Mouse (Mus musculus): Measurements from ENCODE around the gene Ccdc63. TPM values are rescaled to one million over a fixed set of nuclear protein-coding genes. Genes with fewer than 3 reads are reported as not detected.
A peak's percentile ranks its signal among the peaks of the same experiment; 100 is the strongest.
"Not testable (repeated sequence)": the region's sequence is repeated elsewhere in the genome, so short reads cannot be mapped to it uniquely, and the experiment has no call there.

The Ccdc63 gene
- total RNA-seq (2017): 0.20 and 1.0 TPM in 2 replicates

GRCm38 (mm10) chr5:122140723-122141122 is at the start of gene Ccdc63:
TSS of gene Ccdc63 (minus strand) at chr5:122140823.
- no peak for ATAC-seq (replicated peaks in 1 of 2; ENCODE audit: insufficient read depth in 1 of 2, low FRiP score in 2 of 2, low TSS enrichment in 1 of 2, low read depth in 1 of 2, poor library complexity in 2 of 2, severe bottlenecking in 2 of 2)

DNA sequence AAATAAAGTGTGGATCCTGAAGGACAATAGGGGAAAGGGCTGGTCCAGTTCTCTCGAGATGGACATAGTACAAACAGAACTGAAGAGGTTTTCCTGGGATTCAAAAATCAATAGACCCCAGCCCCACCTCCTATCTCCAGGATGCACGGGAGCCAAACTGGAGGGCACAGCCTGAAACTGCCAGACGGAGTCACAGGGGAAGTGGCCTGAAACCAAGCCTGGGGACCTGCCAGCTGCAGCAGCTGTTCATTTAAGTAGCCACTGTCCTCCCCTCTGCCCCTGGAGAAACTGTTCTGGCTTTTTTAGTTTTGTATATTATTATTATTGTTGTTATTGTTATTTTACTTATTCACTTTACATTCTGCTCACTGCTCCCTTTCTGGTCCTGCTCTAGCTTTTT is 48.5 kb upstream of the Ccdc63 start:
- no peak for ATAC-seq (replicated peaks in 1 of 2; ENCODE audit: insufficient read depth in 1 of 2, low FRiP score in 2 of 2, low TSS enrichment in 1 of 2, low read depth in 1 of 2, poor library complexity in 2 of 2, severe bottlenecking in 2 of 2)

DNA sequence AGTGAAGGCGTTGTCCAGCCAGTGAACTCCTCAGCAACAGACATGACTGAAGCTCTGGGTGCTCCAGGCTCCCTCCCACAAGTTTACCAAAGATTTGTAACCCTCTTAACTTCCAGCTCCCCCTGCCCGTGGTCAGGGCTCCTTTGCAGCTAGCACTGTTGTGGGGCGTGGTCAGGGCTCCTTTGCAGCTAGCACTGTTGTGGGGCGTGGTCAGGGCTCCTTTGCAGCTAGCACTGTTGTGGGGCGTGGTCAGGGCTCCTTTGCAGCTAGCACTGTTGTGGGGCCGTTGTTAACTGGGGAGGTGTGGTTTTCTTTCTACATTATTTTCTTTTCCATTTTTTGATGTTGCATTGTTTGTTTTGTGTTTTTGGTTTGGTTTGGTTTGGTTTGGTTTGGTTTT is 44.2 kb upstream of the Ccdc63 start:
- not testable (repeated sequence) for ATAC-seq (replicated peaks in 1 of 2; ENCODE audit: insufficient read depth in 1 of 2, low FRiP score in 2 of 2, low TSS enrichment in 1 of 2, low read depth in 1 of 2, poor library complexity in 2 of 2, severe bottlenecking in 2 of 2)

GRCm38 (mm10) chr5:122184283-122184806 is 43.7 kb upstream of the Ccdc63 start:
- ATAC-seq (replicated peaks in 1 of 2; ENCODE audit: insufficient read depth in 1 of 2, low FRiP score in 2 of 2, low TSS enrichment in 1 of 2, low read depth in 1 of 2, poor library complexity in 2 of 2, severe bottlenecking in 2 of 2): peak; percentile 67 to 68

DNA sequence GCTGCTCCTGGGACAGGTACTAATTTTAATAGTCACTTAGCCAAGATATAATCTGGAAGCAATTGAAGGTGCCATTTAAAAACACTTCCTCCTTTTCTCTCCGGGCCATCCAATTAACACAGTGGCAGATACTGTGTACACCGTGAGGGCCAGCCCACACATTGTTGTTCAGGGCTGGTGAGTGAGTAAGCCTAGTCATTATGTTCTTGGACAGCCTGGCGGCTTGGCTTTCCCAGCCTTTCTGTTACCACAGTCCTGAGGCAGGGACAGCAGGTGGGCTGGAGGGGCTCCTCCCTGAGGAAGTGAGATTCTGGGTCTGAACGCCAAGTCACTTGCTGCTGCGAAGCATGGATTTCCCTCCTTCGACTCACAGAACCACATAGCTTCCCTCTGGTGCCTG is 39.0 kb upstream of the Ccdc63 start:
- ATAC-seq (replicated peaks in 1 of 2; ENCODE audit: insufficient read depth in 1 of 2, low FRiP score in 2 of 2, low TSS enrichment in 1 of 2, low read depth in 1 of 2, poor library complexity in 2 of 2, severe bottlenecking in 2 of 2): peak; percentile 48 to 74

GRCm38 (mm10) chr5:122176398-122176797 is 35.8 kb upstream of the Ccdc63 start:
- peak; percentile 71 to 76 for ATAC-seq (replicated peaks in 1 of 2; ENCODE audit: insufficient read depth in 1 of 2, low FRiP score in 2 of 2, low TSS enrichment in 1 of 2, low read depth in 1 of 2, poor library complexity in 2 of 2, severe bottlenecking in 2 of 2)

- no peak for ATAC-seq (replicated peaks in 1 of 2; ENCODE audit: insufficient read depth in 1 of 2, low FRiP score in 2 of 2, low TSS enrichment in 1 of 2, low read depth in 1 of 2, poor library complexity in 2 of 2, severe bottlenecking in 2 of 2)
Observed at GRCm38 (mm10) chr5:122175961-122176360, 35.3 kb upstream of the Ccdc63 start.

DNA sequence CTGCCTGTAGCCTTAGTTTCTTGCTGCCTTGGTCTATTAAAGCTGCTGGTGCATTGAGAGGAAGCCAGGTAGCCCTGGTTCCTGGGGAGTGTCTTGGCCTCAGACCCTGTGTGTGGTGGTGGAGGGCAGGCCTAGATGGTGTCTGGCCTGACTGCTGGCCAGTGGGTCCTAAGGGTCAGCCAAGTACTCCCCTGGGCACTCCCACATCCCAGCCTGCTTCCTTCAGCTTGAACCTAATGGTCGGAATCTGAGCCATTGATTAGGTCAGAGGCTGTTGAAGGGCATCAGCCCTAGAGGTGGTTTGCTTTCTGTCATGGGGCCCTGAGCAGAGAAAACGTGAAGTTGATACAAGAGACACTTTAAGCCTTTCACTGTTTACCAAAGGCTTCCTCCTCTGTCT is 34.8 kb upstream of the Ccdc63 start:
- no peak for ATAC-seq (replicated peaks in 1 of 2; ENCODE audit: insufficient read depth in 1 of 2, low FRiP score in 2 of 2, low TSS enrichment in 1 of 2, low read depth in 1 of 2, poor library complexity in 2 of 2, severe bottlenecking in 2 of 2)

- no peak for ATAC-seq (replicated peaks in 1 of 2; ENCODE audit: insufficient read depth in 1 of 2, low FRiP score in 2 of 2, low TSS enrichment in 1 of 2, low read depth in 1 of 2, poor library complexity in 2 of 2, severe bottlenecking in 2 of 2)
Observed at GRCm38 (mm10) chr5:122171058-122171457, 30.4 kb upstream of the Ccdc63 start.

DNA sequence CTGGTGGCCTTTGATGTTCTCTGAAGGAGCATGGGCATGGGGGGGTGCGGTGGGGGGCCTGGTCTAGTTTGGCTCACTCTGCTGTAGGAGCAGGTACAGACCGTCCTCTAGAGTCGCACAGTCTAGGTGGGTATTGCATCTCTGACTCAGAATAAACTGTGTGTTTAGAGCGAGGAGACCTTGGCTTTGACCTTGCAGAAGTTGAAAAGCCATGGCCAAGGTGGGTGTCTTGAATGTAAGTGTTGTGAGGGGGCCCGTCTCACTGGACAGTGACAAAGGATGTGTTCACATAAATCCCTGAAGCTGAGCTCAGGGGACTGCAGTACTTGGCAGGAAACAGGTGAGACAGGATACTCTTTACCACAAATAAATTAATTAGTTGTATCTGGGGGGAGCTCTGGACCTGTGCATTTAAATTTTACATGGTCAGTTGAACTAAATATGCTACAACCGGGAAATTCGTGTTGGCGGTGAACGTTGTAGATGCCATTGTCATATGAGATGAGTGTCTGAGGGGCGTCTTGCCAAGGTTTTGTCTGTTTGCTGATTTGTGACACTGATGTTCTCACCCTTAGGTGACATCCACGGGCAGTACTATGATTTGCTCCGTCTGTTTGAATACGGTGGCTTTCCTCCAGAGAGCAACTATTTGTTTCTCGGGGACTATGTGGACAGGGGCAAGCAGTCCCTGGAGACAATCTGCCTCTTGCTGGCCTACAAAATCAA is 27.9 kb upstream of the Ccdc63 start:
- ATAC-seq (replicated peaks in 1 of 2; ENCODE audit: insufficient read depth in 1 of 2, low FRiP score in 2 of 2, low TSS enrichment in 1 of 2, low read depth in 1 of 2, poor library complexity in 2 of 2, severe bottlenecking in 2 of 2): no peak

GRCm38 (mm10) chr5:122166636-122167161 is 26.1 kb upstream of the Ccdc63 start:
- no peak for ATAC-seq (replicated peaks in 1 of 2; ENCODE audit: insufficient read depth in 1 of 2, low FRiP score in 2 of 2, low TSS enrichment in 1 of 2, low read depth in 1 of 2, poor library complexity in 2 of 2, severe bottlenecking in 2 of 2)

- ATAC-seq (replicated peaks in 1 of 2; ENCODE audit: insufficient read depth in 1 of 2, low FRiP score in 2 of 2, low TSS enrichment in 1 of 2, low read depth in 1 of 2, poor library complexity in 2 of 2, severe bottlenecking in 2 of 2): no peak
Observed at GRCm38 (mm10) chr5:122165233-122165915, 24.8 kb upstream of the Ccdc63 start.

GRCm38 (mm10) chr5:122164011-122164410 is 23.4 kb upstream of the Ccdc63 start:
- no peak for ATAC-seq (replicated peaks in 1 of 2; ENCODE audit: insufficient read depth in 1 of 2, low FRiP score in 2 of 2, low TSS enrichment in 1 of 2, low read depth in 1 of 2, poor library complexity in 2 of 2, severe bottlenecking in 2 of 2)

- ATAC-seq (replicated peaks in 1 of 2; ENCODE audit: insufficient read depth in 1 of 2, low FRiP score in 2 of 2, low TSS enrichment in 1 of 2, low read depth in 1 of 2, poor library complexity in 2 of 2, severe bottlenecking in 2 of 2): 0 out of 4 replicates have a peak, but pooled peaks of 1 of the 2 experiments have one; percentile 2
Observed at GRCm38 (mm10) chr5:122163194-122163593, 22.6 kb upstream of the Ccdc63 start.

GRCm38 (mm10) chr5:122158557-122159515 is 18.2 kb upstream of the Ccdc63 start:
- no peak; a peak in 1 of 4 replicates for ATAC-seq (replicated peaks in 1 of 2; ENCODE audit: insufficient read depth in 1 of 2, low FRiP score in 2 of 2, low TSS enrichment in 1 of 2, low read depth in 1 of 2, poor library complexity in 2 of 2, severe bottlenecking in 2 of 2)

DNA sequence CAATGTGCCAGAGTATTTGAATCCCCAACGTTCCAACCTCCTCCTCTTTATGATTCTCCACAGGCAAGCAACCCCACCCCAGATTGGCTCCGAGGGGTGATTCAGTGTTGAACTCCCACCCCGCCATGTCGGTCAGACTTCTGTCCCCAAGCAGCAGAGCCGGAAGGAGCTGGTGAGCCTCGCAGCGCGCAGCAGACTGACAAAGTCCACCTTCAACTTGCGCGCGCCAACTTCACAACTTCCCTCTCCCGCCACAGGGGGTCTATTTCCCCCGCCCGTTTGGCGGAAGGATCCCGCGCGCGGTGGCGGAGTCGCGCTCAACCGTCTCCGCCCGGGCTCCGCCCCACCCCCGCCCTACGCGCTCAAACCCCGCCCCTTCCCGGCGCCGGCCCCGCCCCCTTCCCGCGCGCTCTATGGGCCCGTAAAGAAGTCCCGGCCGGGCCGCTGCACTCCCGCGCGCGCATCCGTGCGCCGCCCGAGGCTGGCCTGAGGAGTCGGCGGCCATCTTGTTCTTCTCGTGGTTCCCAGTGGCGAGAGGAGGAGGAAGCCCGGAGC is 17.3 kb upstream of the Ccdc63 start, which contains the start of gene Ppp1cc:
Gene Ppp1cc (plus strand): TSS at position 452 of the 555 bp plus-strand sequence.
- ATAC-seq (replicated peaks in 1 of 2; ENCODE audit: insufficient read depth in 1 of 2, low FRiP score in 2 of 2, low TSS enrichment in 1 of 2, low read depth in 1 of 2, poor library complexity in 2 of 2, severe bottlenecking in 2 of 2): peak; percentile 84 to 90

- no peak for ATAC-seq (replicated peaks in 1 of 2; ENCODE audit: insufficient read depth in 1 of 2, low FRiP score in 2 of 2, low TSS enrichment in 1 of 2, low read depth in 1 of 2, poor library complexity in 2 of 2, severe bottlenecking in 2 of 2)
Observed at GRCm38 (mm10) chr5:122156486-122156885, 15.9 kb upstream of the Ccdc63 start.
